Mouse (Mus musculus) adrenal gland, postnatal 25 days (tissue): Measurements from ENCODE around the gene Tekt1. TPM values are rescaled to one million over a fixed set of nuclear protein-coding genes. Genes with fewer than 3 reads are reported as not detected.
A peak's percentile ranks its signal among the peaks of the same experiment; 100 is the strongest.

Experiments used
- DNase-seq: peaks from one replicate; pipeline ENCODE4 v3.0.0; 2021; ENCODE audit warnings: mixed read lengths
- long read RNA-seq: library from polyadenylated mRNA; stranded (forward); transcript quantifications from one replicate; pipeline ENCODE4 v2.0.0, GENCODE M21; 2021
- total RNA-seq: library from RNA; stranded (reverse); gene quantifications from 2 replicates; pipeline ENCODE4 v1.2.3, GENCODE M21; 2021

Gene Tekt1
- 0.21 TPM in 1 of 2 replicates, not detected in the other for total RNA-seq
- long read RNA-seq, partial matches to known transcripts = 0 of 1 reads
- long read RNA-seq, other reads (novel, unspliced or antisense) = 0 of 1 reads

DNA sequence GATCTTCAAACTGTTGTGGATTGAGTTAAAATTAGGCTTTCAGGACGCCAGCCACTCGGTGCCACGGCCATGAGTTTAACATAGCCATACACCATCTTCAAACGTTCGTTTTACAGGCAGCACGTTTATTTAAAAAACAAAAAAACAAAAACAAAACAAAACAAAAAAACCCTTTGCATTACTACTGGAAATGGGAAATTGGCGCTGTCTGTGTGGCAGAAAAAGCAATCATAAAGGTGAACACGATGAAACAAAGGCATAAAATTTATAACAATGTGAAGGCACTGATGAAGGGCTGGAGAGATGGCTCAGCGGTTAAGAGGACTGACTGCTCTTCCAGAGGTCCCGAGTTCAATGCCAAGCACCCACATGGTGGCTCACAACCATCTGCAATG is at the start of gene Tekt1:
Tekt1 (minus strand) TSS at position 96 of the 395 bp plus-strand sequence.
- DNase-seq = no peak

DNA sequence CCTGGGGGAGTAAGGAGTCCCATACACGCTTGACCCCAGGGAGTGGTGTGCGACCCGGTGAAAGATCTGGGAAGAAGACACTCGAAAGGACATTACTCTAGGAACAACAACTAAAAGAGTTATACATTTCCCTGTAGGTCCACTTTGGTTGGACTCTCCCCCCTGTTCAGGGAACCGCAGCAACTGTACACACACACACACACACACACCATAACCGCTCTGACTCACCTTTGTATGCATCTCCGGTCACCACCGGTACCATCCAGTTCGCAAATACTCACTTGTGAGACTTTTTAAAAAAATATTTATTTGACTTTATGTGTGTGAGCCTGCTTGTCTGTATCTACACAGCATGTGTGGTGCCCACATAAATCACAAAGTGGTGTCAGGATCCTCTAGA is 49.7 kb upstream of the Tekt1 start:
- no peak for DNase-seq

DNA sequence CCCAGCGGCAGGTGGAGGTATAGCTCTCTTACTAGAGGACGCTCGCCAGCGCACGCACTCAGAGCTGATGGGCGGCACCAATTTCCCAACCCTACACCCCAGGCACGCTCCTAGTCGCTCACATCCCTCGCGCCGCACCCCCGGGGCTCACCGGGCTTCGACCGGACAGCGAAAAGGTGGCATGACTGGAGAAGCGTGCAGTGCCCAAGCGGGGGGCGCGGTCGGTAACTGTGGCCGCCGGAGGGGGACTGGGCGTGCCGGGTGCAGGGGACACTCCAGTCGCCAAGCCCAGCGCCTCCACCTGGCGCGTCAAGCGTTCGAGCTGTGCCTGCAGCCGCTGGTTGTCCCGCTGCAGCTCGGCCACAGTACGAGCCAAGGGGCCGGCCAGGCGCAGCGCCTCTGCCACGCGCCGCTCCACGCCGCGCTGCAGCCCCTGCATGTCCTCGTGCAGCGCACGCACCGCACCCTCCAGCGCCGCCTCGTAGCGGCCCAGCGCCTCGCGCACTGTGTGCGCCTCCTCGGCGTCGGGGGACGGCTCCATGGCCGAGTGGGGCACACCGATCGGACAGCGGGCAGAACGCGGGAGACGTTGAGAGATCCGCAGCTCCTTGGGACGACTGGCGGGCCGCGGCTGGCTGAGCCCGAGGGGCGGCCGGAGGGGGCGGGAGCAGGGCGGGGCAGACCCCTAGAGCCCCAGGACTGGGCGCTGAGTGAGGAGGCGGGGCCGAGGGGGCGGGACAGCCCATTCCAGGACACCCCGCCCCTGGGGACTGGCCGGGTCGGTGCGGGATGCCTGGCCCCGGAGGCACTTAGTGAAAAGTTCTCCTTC is 49.1 kb upstream of the Tekt1 start, which contains the start of gene Smtnl2:
Smtnl2 (minus strand) TSS at position 621 of the 829 bp plus-strand sequence.
- peak; percentile 92 for DNase-seq

- DNase-seq = no peak
Observed at GRCm38 (mm10) chr11:72410521-72411092, 48.4 kb upstream of the Tekt1 start.

- no peak for DNase-seq
Observed at GRCm38 (mm10) chr11:72409649-72410385, 47.6 kb upstream of the Tekt1 start.

GRCm38 (mm10) chr11:72408451-72409170 is 46.4 kb upstream of the Tekt1 start:
- no peak for DNase-seq

DNA sequence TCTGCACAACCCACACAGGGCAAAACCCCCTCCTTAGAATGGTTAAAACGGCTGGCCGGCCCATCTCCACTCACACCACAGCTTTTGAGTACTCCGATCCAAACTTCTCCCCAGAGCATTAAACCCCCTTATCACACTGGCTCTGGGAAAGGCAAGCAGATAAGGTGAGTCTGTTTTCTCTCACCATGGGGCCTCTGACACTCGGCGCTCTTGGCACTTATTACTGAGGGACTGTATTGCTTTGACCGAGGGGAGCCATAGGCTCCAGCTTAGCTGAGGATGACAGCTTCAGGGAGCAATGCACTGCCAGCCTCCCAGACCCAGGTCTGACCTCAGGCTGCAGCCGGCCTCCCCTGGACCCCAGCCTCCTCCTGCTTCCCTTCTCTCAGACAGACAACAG is 45.3 kb upstream of the Tekt1 start:
- no peak for DNase-seq

GRCm38 (mm10) chr11:72407081-72407480 is 44.8 kb upstream of the Tekt1 start:
- DNase-seq = no peak

DNA sequence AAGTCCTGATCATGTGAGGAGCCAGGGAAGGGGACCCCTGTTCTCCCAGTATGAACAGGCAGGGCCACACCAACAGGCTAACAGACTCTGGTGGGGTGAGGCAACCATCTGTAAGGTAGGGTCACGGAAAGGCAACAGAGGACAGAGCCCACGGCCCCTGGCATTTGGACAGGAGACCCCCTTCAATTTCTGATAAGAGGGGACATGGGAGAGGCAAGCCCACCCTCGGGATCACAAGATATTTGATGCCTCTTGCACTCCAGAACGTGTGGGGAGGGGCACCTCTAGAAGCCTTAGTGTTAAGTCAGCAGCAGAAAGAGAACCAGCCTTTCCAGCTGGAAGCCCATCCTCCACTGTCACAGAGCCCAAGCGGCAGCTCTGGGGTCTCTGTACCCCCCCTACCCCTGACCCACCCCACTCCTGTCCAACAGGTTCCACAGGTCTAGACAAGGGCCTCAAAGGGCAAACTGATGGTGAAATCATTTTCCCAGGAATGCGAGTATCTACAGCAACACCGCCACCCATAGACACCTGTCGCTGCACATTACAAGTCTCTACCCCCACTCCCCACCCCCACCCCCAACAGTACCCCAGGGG is 43.9 kb upstream of the Tekt1 start:
- DNase-seq = no peak

DNA sequence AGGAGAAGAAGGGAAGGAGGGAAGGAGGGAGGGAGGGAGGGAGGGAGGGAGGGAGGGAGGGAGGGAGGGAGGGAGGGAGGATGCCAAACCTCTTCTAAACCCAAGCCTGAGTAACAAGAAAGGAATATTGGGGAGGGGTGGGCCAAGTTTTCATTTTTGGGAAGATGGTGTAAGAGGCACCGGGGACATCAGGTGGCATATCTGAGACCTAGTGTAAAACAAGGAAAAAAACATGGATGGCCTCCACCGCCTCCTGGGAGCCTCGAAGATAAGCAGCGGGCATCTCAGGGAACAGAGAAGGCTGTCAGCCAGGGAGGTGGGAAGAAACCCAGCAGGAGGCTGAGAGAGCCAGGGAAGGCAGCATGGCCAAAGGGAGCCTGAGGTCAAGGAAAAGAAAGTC is 43.3 kb upstream of the Tekt1 start:
- no peak for DNase-seq

DNA sequence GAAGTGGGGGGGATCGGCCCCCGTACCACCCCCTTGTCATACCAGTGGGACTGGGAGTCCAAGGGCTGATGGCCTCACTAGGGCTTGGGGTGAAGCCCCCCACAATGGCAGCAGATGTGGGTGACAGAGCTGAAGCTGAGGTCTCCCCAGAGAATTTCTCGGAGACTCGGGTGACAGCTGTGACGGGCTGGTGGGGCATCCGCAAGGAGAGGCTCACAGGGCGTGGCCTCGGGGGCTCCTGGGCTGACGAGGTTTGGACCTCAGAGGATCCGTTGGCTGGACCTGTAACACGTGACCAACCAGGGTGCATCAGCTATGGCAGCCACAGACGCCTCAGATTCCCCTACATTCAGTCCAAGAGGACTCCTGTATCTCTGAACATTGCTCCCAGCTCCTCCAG is 40.7 kb upstream of the Tekt1 start:
- no peak for DNase-seq

DNA sequence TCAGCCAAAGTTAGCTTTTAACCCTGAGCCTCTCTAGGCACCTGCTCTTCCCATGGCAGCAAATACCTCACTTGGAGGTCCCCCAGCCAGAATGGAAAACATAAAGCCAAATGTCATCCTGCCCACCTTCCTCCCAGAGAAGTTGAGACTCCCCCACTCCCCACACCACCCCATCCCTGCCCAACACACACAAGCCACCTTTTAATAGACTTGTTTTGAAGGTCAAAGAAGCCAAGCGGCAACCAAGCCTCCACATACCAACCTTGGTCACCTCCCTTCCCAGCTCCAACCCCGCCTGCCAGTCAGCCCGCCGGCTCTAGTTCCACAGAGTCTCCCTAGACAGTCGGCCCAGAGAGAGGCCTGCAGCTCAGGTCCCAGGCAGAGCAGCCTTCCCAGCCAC is 39.8 kb upstream of the Tekt1 start:
- no peak for DNase-seq

DNA sequence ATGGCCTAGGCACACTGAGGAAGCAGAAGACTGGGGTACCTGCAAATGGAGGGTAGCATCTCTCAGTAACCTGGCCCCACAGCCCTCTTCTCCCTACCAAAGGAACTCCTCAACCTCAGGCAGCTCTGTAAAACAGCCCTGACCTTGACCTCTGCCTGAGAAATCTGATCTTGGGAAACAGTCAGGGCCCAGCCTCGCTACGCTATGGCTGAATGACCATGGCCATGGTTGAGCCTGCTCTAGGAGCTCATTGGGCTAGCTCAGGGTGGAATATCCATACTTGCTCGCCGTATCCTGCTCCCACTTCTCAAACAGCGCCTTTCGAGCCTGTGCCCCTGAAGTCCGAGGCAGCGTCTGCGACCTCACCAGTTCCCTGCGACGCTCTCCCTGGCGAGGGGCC is 38.8 kb upstream of the Tekt1 start:
- no peak for DNase-seq

DNA sequence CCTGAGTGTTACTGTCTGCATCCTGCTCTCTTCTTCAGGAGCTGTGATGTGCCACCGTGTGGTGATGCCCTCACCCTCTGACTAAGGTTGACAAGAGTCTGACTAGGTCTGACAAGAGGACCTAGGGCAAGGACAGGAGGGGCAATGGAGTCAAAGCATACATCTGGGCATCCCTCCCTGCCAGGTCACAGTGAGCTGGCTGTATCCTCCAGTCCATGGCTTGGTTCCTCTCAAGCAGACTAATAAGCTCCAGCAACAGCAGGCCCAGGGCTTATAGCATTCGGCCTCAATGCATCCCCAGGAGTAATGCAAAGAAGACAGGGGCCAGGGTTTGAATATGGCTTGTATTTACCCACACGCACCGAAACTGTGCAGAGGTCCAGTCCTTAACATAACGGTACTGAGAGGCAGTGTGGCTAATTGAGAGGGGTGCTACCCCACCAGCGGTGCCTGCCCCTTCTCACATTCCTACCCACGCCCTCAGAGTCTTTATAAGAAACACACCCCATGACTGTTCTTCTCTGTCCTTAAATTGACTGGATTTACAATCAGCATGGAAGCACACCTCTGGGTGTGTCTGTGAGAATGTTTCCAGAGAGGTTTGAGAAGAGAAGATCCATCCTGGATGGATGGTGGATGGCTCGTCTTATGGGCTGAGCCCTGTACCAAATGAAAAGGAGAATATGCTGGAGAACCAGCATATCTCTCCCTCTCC is 35.7 kb upstream of the Tekt1 start:
- no peak for DNase-seq

DNA sequence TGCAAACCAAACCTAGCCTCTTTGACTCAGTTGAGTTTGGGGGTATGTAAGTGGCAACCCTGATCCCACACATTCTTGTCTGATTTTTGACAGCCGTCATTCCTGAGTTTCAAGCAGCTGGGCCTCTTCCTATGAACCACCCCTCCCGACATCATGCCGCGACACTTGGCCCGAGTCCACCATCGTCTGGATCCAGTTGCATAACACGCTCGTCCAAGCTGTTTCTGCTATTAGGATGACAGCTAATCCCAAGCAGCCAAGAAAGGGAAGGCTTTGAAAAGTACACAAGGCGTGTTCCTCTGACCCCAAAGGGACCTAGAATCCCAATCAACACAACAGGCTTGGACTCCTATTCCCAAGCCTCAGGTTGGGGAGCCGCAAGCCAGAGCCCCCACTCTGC is 34.8 kb upstream of the Tekt1 start:
- peak; percentile 66 for DNase-seq

DNA sequence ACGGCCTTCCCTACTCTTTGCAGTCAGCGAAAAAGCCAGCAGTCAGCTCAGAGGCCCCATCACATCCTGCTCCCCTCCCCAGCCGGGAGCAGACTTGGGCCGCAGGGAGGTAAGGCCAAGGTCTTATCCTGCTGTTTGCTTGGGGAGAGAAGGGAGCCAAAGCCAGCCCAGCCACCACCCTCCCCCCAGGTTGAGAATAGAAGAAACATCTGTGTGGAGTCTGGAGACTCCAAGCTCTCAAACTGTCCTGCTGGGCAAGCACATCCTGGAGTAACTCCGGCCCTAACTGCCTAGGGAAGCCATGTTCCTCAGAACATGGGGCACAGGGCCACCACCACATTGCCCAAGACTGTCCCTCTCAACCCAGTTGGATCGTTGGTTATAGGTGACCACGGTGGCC is 34.4 kb upstream of the Tekt1 start:
- no peak for DNase-seq

- no peak for DNase-seq
Observed at GRCm38 (mm10) chr11:72395652-72396051, 33.4 kb upstream of the Tekt1 start.

DNA sequence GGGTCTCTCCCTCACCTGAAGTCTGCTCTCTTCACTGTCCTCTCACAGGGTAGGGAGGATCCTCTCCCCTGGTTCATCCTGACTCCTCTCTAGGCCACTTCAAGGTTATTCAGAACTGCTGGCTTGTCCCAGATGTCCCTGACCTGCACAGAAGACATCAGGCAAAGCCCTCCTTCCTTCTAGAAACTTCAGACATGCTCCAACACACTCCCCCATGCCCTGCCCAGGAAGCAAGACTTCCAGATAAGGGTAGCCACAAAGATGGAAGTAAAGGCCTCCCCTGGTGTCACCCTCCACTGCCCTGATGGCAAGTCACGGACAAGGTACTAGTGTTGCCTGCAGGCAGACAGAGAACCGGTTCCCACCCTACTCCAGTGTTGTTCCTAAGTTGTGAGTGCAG is 32.5 kb upstream of the Tekt1 start:
- DNase-seq = no peak

DNA sequence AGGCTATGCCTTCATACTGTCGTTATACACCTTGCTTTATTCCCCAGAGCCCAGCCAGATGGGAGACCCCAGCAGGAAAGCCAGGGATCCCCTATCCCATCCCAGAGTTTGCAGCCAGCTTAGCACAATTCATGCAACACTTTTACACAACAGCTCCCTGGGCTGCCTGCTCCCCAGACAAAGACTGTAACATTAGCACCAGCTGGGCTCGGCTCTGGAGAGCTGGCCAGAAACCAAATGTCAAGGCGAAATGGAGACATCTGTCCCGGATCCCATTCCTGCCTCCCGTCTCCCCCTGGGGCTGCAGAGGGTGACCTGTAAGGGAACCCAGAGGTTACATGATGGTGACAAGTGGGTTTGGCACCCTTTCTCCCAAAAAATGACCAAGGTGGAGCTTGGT is 31.4 kb upstream of the Tekt1 start:
- DNase-seq = peak; percentile 66

DNA sequence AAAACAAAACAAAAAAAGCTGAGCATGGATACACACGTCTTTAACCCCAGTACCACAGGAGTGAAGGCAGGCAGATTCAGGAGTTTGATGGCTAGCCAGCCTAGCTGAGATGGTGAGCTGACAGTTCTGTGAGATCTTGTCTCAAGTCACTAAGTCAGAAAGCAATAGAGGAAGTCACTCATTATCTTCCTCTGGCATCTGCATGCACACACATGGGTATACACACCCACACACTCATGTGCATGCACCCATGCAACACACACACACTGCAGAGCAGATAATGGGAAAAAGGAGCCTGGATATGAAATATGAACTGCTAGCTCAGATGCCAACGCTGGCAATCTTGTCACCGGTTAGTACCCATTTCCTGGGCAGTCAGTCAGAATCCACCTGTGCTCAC is 31.0 kb upstream of the Tekt1 start:
- no peak for DNase-seq

DNA sequence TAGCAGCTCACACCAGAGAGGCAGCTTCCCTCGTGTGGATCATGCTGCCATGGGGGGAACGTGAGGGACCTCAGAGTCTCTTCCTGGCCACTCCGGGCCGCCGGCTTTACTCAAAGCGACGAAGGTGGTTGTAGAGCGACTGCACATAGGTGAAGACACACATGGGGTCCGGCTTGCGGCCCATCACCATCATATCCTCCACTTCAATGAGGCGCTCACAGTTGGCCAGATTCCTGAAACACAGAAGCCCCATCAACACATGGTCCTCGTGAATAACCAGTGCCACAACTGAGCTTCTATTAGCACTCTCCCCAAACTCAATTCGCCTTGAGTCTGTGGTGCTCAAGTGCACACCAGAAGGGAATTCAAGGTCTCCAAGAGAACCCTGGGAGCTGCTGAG is 28.9 kb upstream of the Tekt1 start:
- no peak for DNase-seq
